Mouse (Mus musculus) urinary bladder, postnatal 10 days (tissue): ENCODE measurements around the gene Them4.

Source experiments
- DNase-seq: peaks from one replicate; pipeline ENCODE4 v3.0.0; 2022; ENCODE audit warnings: low spot score

Them4 gene

DNA sequence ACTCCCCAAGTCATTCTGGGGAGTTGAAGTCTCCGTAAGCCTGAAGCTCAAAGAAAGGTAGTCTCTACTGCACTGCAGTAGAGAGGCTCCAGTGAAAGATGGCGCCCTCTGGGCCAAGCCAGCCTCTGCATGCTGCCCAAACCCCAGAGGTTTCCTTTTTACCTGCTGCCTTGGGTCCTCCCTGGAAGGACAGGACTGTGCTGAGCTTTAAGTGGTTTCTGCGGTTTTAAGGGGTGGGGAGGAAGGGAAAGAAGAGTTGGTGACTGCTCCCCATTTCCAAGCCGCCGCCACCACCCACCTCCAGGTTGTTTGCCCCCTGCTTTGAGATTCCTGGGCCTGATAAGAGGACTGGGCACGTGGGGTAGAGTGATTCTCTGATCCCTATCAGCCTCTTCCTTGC lies 58.7 kb downstream of the Them4 start:
- DNase-seq = no peak

DNA sequence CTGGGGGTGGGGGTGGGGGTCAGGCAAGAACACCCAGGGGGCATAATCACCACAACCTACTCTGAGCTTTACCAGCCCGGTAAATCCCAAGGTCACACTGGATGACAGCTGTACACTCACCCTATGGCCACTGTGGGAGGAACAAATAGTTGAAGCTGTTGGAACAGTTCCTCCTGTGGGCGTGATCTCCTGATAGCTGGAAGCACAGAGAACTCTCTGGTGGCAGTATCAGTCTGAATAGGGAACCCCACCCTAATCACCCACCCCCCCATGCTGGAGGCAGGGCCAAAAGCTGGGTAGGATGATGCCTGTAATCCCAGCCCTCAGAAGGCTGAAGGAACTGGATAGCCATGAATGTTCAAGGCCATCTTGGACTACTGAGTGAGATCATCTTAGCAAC lies 59.8 kb downstream of the Them4 start:
- DNase-seq = no peak

DNA sequence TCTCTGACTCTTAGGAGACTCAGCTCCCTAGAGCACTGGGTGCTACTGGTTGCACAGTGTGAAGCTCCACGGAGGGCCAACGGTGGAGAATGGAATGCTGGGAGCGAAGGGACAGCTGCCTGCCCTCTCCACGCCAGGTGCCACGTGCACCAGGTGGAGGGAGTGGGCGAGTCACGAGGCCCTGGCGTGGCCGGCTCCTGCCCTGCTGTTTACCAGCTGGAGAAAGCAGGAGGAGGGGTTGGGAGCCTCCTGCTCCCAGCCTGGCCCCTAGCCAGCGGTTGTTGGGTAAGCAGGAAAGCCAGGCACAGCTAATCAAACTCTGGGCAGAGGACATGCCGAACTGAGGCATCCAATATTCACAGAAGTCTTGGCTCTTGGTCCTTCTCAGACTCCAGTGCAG lies 61.7 kb downstream of the Them4 start:
- no peak for DNase-seq

DNA sequence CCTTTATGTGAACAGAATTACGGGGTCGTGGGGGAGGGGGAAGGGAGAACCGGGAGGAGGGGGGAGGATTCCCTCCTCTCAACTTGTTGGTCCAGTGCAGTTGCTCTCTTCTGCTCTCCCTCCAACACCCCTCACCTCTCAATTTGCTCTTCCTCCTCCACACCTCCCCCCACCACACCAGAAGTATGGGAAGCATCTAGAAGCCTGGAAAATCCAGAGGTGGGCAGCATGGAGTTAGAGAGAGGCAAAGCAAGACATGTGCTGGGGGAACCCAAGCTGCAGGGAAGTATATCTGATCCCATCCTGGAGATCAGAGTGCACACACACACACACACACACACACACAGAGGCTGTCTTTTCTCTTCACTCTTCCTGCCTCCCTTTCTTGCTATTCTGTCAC lies 62.1 kb downstream of the Them4 start:
- DNase-seq = no peak

DNA sequence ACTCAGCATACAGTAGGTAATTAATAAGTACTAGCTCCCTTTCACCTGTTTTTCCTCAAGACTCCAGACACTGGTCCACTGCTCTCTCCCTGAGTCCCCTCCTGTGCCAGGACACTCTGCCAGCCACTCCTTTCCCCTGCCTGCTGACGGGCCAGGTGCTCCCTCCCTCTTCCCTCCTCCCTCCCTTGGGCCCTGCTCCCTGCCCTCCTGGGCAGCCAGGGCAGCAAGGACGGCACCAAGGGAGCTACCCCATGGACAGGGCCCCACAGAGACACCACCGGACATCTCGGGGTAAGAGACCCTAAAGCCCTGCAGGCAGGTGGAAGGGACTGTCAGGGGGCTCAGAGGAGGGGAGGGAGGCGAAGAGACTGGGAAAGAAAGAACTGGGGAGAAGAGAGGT lies 62.8 kb downstream of the Them4 start, which contains the start of gene Rorc:
Gene Rorc, plus strand, starts transcription at position 154 of the 400 bp plus-strand sequence.
- DNase-seq = no peak

DNA sequence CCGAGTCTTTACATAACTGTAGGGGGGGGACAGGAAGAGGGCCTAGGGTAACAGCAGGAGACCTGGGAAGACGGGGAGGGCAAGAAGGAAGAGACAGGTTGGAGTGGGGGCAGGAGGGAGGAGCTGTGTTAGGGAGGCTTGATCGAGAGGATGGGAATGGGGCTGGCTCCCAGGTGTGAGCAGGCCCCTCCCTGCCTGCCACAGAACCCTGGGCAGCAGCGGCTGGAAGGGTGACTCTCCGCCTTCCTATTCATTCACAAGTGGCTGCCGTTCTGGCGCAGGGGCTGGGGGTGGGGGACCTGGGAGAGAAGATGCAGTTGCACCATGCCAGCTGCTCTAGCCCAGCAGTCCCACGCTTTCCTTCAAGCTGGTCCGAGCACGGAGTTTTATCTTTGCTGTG lies 63.2 kb downstream of the Them4 start:
- no peak for DNase-seq

DNA sequence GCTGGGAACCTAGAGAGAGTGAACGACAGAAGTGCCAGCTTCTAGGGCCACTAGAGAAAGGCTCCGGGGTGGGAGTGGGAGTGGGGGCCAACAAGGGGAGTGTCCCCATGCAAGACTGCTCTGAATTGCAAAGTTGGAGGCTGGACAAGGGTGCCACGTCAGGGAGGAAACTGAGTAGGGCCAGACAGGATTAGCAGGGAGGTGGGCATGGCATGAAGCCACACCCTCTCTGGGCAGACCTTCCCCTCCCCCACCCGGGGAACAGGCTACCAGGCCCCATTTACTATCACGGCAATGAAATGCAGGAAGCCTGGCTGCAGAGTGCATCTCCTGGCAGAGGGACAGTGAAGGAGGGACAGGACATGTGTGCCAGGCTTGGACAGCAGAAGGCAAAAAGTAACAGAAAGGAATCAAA lies 63.7 kb downstream of the Them4 start:
- DNase-seq = no peak

DNA sequence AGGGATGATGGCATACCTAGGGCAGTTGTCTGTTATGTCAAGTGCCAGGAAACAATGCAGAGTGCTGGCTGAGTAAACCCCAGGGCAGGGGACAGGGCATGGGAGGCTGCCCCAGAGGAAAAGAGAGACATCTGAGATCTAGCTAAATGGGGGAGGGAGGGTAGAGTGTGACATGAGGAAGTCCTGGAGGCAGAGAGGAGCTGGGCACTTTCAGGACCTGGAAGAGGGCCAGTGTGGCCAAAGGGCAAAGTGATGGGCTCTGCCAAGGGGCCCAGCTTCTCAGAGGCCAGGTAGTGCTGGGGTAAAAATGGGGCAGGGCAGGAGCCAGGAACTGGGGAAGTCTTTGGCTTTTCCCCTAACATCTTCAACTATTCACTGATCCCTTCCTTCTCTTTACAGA lies 64.7 kb downstream of the Them4 start:
- DNase-seq = no peak

DNA sequence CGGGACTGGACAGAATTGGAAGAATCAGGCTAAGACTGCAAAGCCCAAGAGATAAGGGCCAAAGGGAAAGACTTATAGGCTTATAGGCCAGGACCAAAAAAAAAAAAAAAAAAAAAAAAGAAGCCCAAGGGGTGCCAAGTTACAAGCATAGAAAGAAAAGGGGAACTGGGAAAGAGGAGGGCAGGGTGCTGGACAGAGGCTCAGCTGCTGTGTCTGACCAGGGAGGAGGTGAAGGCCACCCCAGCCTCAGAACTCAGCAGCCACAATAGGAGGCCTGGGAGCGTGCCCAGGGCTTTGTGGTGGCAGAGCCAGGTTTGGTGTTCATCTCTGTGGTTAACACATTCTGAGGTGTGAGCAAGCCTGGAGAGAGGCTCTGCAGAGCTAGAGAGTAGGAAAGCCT lies 65.3 kb downstream of the Them4 start:
- DNase-seq = no peak

DNA sequence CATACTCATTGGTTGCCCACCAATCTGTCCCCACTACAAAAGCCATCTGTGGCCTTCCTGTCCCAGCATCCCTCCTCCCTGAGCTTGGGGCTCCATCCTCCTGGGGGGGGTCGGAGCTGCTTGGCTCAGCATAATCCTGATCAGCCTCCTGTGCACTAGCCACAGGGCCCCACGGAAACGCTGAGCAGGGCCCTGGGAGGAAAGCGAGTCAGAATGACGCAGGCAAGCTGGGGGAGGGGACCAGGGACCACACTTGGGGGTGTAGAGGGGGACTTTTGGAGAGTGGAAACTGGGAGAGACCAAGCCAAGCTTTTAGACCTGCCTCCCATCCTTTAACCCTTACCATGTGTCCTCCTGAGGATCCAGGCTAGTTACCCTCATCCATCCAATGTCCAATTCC lies 66.0 kb downstream of the Them4 start:
- no peak for DNase-seq

DNA sequence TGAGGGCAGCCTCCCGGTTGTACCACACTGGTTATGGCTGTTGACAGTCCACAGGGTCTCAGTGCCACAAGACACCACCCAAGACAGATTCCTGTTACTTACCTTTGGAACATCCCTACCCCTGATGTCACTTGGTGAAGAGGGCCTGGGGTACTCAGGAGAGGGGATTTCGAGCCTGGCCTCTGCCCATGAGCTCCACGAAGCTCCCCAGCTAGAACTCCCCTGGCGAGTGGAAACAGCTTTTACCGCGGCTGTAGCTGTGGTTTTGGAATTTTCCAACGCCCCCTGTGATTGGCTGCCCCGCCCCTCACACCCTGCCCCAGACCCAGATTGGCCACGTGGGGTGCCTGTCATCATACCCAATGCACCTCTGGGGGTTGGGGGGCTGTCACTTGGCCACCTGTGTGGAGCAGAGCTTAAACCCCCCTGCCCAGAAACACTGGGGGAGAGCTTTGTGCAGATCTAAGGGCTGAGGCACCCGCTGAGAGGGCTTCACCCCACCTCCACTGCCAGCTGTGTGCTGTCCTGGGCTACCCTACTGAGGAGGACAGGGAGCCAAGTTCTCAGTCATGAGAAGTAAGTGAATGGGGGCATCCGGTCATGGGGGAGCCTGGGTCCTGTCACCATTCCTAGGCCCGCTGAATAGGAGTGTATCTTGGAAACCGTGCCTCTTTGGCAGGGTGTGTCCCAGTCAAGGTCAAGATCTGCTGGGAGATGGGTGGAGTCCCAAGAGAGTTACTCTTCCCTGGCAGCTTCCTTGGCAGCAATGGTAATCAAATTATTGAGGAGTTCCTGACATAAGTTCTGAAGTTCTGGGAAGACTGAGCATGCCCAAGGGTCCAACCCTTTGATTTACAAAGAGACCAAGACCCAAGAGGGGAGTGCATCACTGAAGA lies 67.4 kb downstream of the Them4 start:
- DNase-seq = no peak

DNA sequence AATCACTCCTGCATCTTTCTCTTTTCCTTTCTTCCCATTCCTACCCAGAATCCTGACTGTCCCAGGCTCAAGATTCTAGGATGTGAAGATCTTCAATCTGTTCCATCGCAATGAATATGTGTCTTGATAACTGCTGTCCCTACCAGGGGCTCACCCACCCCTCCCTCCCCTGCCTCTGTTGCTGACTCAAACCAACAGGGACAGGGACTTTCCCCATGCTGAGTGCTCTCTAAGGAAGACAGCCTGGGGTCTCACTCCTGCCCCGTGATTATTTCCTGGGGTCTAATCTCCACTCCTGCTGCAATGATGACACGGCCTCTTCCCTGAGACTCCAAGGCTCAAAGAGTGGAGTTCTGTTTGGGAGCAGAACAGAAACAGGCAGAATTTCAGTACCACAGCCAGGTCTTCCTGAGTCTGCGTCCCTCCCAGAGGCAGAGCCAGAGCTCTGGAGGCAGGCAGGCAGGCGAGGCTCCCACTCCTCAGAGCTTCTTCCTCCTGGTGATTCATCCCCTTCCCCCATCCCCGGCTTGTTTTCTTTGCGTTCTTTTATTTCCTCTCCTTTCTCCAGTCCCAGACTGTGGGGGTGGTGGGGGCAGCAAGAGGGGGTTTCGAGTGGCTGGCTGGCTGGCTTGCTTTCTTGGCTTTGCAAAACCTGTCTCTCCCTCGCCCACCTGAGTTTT lies 70.1 kb downstream of the Them4 start:
- DNase-seq = no peak
